Mouse (Mus musculus) left cerebral cortex, postnatal 25 days (tissue): ENCODE results near the gene Nudt3. TPM values are rescaled to one million over a fixed set of nuclear protein-coding genes. Genes with fewer than 3 reads are reported as not detected.

ENCODE experiments used
- DNase-seq, 2 experiments: peaks; one replicate each; pipeline ENCODE4 v3.0.0; 2022; ENCODE audit warnings: low spot score in 2 of 2, mixed read lengths in 1 of 2
- intact Hi-C: fragments of 180-260 bp; cut with DNase I; formaldehyde crosslinking; loops from one replicate; pipeline ENCODE4 v1.15.1; 2025
- total RNA-seq, 2 experiments: library from RNA; stranded (reverse); gene quantifications; 2 replicates each; pipeline ENCODE4 v1.2.3; 2021

Nudt3 gene
- total RNA-seq, 2 experiments from 2014 or later: 573 to 611 TPM

DNA sequence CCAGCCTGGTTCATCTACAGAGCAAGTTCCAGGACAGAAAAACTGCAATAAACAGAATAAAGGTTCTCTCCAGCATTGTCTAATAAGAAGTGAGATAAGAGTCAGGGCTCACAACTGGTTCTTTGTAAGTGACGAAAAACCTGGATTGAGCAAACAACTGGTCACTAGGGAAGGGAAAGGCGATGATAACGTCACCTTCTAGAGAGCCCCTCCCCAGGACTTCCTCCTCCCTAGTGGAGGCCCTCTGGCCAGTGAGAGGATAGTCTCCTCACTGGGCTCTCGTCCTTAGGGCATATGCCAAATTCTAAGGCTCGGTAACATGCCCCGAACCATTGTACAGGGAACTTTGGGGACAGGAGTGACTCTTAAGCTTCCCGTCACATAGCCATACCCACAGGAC is 47.2 kb downstream of the Nudt3 start:
- DNase-seq: no peak
- intact Hi-C loops: no loop called here

DNA sequence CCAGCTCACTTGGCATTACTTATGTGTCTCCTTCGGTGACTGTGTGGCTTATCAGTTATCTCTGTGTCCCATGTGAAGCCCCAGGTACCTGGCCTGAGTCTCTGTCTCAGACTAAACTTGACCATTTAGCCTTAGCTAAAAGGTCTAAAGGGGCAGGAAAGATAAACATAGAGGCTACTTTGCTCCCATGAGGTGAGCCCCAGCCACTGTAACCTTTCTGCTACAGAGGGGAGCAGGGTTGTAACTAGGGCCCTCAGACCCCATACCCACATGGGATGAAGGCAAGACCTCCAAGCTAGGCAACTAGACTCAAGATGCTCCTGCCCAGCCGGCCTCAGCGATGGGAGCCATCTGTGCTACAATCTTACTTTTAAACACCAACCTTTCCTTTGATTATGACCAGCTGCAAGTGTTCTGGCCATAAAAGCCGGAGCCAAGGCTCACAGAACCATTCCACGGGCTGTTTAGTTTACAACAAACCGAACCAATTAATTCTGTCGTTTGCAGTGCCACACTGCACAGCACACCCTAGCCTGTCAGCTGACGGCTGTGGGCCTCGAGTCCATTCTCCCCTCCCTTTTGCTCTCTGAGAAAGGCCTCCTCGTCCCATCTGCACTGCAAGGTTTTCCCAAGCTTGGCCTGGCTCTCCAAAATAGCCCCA is 48.0 kb downstream of the Nudt3 start:
- no peak for DNase-seq
- intact Hi-C loops: no loop called here

DNA sequence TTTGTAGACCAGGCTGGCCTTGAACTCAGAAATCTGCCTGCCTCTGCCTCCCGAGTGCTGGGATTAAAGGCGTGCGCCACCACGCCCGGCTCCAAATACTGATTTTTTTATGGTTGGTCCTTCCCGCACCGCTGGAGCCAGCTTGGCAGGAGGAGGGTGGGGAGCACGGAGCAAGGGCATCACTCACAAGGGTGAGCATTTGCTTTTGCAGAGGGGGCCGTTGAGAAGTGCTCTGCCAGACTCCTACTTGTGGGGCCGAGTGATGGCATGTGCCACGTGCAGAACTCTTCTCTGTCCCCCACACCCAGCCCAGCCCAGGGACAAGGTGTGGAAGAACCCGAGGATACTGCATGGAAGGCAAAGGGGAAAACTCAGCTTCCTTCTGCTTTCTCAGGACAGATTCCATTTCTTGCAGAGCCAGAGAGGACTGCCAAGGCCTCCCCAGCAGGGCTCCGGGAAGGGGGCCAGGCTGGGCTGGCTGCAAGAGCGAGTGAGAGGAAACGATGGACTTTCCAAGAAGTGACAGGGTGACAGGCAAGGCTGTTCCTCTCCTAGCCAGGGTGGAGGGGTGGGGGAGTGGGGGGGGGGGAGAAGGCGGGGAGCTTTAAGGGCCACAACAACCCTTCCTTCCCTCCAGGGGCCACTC is 48.7 kb downstream of the Nudt3 start:
- intact Hi-C loops: no loop called here

DNA sequence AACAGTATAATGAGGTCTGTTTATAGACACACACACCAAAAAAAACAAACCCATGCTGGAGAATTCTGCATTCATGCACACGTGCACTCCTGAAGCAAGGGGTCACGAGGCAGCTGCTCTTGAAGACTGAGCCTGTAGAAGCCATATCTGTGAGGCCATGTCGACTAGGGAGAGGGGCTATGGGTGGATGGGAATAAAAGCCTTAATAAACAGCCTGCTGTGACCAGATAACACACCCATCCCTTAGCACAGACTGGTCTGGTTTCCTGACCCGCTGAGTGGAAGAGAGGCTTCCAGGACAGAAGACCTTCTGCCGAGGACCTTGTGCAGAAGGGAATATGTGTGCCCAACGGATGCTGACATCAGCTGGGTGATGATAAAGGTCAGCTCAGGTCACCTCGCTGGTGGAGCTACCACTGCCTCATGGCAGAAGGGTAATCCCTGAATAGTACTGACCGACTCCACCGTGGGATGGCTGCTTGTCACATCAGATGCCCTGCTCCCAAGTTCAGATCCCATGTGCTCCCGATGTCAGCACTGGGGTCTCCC is 49.4 kb downstream of the Nudt3 start:
- DNase-seq: no peak
- intact Hi-C loops: no loop called here

More for the DNA sequence above, 48.7 kb downstream of the Nudt3 start:
- DNase-seq: peak in 1 of 2 experiments; percentile 79

DNA sequence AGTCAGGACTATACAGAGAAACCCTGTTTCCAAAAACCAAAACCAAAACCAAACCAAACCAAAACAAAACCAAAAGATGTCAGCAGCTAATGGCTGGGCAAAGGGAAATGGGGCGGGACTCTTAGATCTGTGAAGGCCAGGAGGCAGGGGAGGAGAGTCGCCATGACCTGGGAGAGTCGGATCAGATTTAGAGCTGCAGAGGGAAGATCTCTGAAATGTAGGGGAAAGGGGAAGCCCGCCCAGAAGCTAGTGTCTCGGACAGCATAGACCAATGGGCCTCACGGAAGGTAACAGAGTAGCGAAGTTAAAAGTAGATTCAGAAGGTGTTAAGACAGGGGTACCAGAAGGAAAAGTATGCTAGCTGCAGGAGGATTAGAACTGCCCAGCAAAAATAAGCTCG is 52.0 kb downstream of the Nudt3 start:
- DNase-seq: no peak
- intact Hi-C loops: no loop called here

DNA sequence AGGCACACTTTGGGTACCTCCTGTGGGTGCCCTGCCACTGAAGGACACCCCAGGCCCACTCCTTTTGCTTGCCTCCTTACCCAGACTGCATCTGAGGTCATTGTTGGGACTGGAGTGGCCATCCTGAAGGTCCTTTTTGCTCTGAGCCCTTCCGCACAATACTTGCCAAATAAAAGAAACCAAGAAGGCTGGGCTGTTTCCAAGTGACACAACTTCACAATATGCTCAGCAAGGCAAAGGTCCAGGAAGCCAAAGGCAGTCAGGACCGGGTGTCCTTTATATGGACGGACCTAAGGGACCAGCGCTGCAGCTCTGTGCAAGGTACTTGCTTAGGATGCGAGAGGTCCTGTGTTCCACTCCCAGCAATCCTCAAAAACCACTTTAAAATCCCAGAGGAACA is 55.1 kb downstream of the Nudt3 start:
- intact Hi-C loops: loop anchor here (10.0 kb wide), 1 partner anchor 197 kb away; no protein-coding TSS in a partner anchor
- no peak for DNase-seq

DNA sequence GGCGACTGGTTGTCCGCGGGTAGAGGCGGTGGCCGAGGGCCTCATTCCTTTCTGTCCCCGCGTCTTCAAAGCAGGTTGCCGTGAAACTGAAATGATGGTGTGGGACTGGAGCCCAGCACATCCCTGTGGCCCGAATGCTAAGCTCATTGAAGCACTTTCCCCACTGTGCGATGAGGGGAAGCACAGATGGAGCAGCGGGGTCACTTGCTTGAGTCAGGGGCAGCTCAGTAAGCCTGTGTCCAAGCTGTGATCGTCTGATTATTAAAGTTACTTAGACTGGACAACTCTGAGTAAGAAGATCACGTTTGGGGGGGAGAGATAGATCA is 57.4 kb downstream of the Nudt3 start:
- intact Hi-C loops: loop anchor here (1.0 to 10.0 kb wide), 4 partner anchors 57 to 199 kb away; partner anchors contain the start of genes Nudt3 and RPS10-NUDT3
- no peak for DNase-seq

DNA sequence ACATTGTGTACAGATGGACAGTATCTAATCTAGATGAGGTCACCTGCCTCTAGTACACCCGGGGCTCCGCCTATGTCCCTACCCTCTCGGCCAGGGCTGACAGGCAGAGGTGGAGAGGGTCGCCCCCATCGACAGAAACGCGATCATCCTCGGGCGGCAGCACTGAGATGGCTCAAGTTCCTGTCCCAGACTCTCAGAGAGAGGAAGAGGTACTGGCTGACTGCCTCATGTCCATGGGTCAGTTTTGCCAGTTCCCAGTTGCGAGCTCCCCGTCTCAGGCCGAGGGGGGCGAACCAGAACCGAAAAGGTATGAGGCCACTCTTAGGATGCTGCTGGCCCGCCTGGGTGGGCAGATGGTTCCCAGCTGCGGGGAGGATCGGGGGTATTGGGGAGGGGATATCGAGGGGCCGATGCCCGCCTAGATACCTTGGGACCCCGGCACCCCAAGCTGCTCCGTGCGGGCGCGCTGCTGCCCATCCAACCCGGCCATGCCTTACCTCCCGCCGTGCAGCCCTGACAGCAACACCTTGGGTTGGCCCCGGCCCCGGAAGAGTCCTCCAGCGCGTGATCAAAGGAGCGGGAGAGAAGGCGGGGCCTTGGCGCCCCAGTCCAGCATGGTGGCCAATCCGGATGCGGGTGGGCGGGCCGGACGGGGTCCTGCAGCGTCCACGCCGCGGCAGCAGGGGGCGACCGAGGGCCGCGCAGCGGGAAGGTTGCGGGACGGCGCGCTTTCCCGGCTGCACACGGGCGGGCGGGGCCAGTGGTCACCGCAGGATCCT is 57.9 kb downstream of the Nudt3 start, which contains the start of gene AI413582:
Gene AI413582, minus strand, starts transcription at position 594 of the 779 bp plus-strand sequence.
- intact Hi-C loops: loop anchor here (1.0 to 10.0 kb wide), 4 partner anchors 58 to 199 kb away; partner anchors contain the start of genes Nudt3 and RPS10-NUDT3

DNA sequence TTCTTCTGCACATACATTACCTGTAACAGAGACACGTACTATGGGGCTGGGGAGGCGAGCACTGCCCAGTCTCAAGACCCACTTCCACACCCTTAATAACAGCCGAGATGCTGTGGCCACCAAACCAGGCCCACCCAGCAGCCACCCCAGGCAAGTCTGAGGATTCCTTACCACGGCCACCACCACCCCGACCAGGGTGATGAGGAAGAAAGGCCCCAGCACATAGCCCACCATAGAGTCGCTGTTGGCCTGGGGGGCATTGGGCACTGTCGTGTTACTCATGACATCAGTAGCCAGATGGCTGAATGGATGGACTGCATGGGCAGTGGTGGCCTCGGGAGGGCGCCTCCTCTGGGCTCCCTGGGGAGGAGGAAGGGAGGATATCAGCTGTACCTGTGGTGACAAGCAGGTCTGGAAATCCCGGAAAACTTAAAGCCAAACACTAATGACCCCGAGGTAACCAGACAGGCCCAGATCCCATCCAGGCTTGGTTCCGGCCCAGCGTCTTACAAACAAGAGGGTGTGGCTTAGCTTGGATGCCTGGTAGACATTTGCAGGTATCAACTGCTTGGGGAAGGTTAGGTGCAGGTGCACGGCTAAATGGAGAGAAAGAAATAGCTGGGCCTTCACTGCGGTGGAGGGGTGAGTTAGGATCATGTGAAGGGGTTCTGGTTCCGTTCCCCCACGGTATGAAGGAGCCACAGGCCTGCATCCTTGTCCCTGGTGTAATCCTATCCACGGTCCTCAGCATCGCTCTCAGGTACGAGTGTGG is 58.7 kb downstream of the Nudt3 start:
- intact Hi-C loops: loop anchor here (1.0 to 10.0 kb wide), 4 partner anchors 59 to 200 kb away; partner anchors contain the start of genes Nudt3 and RPS10-NUDT3
- peak in 1 of 2 experiments; percentile 49 for DNase-seq

More for the DNA sequence above, 57.9 kb downstream of the Nudt3 start, which contains the start of gene AI413582:
- peak; percentile 96 to 97 for DNase-seq

DNA sequence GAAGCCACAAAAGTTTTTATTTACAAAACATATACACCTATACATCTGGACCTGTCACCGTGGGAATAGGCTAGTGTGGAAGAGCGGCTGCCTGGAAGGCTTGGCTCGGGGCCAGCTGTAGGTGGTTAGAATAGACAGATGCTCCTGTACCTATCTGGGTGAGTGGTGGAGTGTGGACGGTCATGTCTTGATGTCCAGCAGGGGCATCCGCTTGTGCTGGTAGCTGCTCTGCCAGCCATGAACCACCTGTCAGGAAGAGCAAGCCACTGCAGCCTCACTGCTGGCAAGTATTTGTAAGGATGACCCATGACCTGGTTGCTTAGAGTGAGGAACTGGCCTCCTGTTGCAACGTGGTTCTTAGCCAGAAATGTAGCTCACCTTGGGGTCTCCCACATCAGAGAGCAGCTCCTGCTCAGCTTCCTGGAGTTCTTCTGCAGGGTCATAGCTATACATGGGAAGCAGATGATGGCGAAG is 59.5 kb downstream of the Nudt3 start:
- intact Hi-C loops: loop anchor here (2.0 to 10.0 kb wide), 2 partner anchors 71 to 201 kb away; partner anchors contain the start of gene RPS10-NUDT3
- no peak for DNase-seq

DNA sequence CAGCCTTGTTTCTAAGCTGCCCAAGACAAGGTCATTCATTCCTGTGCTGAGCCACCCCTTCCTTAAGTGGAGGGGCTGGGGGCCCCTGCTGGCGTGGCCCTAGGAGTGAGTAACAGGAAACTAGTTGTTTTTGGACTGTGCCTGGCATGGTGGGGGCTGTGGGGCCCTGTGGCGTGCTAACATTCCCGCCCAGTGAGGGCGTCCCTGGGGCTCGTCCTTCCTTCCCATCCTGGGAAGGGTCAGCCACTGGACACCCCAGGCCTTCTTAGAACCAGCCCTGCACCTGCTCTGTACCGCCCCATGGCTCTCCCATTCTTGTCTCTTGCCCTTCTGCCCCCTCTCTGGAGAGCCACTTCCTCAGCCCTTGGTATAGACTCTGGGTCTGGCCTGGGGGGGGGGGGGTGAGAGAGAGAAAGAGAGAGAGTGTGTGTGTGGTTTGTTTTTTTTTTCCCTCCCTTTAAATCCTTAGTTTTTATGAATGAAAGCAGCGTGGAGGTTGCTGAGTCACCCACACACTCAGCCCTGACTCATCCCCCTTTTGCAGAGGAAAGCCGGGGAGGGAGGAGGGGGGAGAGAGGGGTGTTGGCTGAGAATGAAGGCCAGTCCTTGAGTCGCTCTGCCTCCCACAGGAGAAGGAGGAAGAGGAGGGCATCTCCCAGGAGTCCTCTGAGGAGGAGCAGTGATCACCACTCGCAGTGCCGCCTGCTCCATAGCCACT is 61.3 kb downstream of the Nudt3 start:
- DNase-seq: peak in 1 of 2 experiments; percentile 91
- intact Hi-C loops: loop anchor here (10.0 kb wide), 1 partner anchor 203 kb away; no protein-coding TSS in a partner anchor

DNA sequence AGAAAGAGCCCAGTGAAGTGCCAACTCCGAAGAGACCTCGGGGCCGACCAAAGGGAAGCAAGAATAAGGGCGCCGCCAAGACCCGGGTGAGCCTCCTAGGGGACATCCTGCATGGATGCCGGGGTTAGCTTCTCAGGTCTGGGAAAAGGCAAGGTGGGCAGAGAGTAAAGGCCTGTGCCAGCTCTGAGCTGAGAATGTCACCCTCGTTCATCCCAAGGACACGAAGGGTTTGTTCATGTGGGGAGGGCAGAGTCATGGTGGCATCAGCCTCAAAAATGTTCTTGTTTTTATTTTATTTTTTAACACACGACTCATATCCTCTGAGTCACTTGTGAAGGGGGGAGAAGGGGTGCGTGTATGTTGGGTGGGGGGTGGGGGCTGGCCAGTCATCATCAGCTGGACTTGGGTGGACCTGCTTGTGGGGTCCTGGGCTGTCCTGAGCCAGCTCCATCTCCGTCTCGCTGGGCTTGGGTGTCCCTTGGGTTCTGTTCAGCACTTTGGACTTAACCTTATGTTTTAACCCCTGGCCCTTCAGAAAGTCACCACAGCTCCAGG is 62.3 kb downstream of the Nudt3 start:
- intact Hi-C loops: loop anchor here (10.0 kb wide), 1 partner anchor 204 kb away; no protein-coding TSS in a partner anchor

DNA sequence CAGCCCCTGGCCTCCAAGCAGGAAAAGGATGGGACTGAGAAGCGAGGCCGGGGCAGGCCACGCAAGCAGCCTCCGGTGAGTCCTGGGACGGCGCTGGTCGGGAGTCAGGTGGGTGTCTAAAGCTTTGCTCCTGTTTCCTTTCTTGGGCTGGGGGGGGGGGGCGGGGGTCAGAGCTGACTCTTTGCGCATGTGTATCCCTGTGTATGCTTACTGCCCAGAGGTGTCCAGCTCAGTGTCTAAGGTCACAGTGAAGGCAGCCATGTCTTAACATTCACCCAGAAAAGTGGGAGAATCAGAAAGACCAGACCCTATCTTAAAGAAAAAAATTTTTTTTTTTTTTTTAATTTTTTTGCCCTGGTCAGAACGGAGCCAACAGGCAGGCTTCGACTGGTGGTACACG is 63.7 kb downstream of the Nudt3 start:
- DNase-seq: no peak
- intact Hi-C loops: loop anchor here (2.0 kb wide), 1 partner anchor 25 kb away; no protein-coding TSS in a partner anchor

More for the DNA sequence above, 62.3 kb downstream of the Nudt3 start:
- DNase-seq: no peak

DNA sequence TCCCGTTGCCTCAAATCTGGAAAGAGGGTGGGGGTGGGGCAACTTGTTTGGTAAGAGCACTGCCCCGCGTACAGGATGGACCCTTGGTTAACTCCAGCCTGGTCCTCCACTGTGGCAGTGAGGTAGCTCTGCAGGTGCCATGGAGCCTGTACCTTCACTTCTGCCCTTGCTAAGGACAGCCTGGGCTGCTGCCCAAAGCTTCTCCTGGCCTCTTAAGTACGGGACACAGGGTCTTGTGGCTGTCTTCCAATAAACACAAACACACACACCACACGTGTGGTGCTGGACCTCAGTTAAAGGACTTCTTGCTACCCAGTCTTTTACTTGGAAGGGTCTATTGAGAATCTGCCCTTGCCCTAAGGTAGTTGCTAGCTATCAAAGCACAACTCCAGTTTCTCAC is 64.5 kb downstream of the Nudt3 start:
- DNase-seq: no peak
- intact Hi-C loops: loop anchor here (2.0 kb wide), 1 partner anchor 24 kb away; no protein-coding TSS in a partner anchor

DNA sequence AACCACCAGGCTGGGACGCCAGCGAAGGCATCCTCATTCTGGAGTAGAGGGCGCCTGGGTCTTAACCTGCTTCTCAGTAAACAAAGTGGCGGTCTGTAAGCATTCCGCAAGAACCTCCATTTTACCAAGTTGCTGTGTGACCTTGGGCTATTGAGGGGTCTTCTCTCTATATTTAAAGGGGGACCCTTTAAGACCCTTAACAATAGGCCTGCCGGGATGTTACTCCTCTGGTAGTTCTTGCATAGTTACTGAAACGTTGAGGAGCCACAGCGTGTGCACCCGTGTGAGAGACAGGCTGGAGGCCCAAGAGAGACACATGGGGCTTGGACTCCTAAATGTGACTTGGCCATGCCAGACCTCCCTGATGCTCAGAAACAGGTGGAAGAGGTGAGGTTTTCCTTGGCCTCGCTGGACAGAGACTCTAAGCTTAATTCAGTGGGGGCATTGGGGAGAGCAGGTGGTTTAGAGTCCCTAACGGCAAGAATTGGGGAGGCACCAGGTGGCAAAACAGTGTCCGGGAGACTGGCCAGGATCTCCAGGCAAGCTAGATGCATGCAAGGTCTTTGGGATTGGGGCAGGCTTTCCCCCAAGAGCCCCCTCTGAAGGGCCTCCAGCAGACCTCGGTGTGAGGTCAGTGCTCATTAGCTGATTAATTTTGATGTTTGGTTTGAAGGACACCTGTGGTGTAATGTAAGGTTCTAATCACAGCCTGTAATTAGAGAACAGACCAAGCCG is 65.2 kb downstream of the Nudt3 start:
- intact Hi-C loops: loop anchor here (2.0 kb wide), 1 partner anchor 23 kb away; no protein-coding TSS in a partner anchor
- no peak for DNase-seq

DNA sequence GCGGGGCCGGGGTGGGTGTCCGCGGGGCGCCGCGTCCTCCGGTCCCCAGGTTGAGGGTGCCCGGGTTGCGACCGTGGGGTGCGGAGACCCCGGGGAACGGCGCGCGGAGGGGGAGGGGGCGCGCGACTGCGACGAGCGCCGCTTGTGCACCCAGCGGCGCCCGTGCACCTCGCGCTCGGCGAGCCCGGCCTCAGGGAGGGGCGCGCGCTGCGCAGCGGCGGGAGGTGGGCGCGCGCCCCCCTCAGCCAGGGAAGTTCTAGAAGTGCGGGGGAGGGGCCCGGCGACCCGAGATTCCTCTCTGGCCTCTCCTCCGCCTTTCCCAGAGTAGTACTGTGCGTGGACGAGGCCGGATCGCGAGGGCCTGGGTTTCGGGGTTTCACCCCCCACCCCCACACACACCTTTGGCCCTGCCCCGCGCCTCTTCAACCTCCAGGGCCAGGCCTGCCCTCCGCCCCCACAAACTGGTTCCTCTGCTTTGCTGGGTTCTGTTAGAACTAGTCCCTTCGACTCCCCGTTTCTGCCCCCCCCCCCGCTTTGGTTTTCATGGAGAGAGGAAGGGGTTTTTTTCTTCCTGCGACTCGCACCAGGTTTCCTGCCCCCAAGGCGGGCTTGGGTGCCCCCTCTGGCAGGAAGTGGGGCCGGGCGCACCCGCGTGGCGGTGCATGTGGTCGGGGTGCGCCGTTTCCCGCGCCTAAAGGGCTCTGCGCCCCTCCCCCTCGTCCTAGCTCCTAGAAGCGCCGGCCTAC is 65.9 kb downstream of the Nudt3 start:
- intact Hi-C loops: no loop called here
- no peak for DNase-seq
